Mouse (Mus musculus): Measurements from ENCODE around the gene Slc9a9.

Slc9a9 gene

DNA sequence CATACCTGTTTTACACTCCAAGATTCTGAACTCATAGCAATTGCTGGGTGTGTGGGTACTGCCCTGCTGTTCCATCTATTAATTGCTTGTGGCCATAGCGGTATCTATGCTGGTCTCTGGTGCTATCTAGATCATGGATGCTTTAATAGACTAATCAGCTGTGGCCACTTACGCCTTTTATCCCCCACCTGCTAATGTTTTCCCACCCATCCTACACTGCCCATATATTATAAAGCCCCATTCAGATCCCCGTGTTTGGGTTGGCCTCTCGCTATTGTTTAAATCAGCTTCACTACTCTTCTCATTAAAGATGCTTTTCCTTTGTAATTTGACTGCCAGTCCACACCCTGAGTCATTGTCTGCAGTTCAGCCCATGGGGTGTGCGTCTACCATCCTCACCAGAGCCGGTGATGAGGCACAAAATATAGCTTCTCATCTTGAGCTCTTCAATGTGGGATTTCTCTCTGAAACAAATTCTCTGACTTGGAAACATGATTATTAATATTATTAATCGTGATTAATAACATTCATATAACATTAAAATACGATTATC, 168.8 kb downstream of the Slc9a9 start:
- no peak for DNase-seq (ENCODE audit: low spot score)

DNA sequence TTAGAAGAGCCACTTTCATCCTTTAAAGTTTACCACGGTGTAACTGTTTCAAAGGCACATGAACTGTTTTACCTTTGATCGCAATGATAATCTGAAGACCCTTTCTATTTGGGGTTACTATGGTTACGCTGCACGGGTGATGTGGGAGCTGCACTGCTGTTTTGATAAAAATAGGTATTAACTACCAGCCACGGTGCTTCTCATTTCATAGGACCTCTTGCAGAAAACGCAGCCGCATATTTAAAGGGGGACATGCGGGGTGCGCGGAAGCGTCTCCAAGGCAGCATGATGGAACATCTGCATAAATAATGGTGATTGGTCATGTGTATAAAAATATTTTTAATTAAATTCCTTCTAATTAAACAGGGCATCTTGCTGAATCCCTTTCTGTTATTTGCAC, 169.5 kb downstream of the Slc9a9 start:
- peak; percentile 15 for DNase-seq (ENCODE audit: low spot score)

DNA sequence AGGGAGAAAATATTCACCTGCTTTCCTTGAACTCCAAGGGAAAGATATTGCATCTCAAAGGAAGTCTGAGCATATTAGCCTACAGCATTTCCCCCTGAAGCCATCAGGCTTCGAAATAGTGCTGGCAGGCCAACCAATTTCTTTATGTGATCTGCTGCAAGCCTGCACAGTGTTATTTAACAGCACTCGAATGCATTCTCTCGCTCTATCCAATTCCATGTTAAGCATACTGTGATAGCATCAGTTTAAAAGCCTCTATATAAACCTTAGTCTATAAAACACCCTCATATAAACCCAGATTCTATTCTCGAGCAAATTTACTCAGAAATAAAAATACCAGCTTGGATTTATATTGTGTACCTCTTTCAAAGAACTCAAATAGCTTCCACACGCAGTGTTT, 170.7 kb downstream of the Slc9a9 start:
- DNase-seq (ENCODE audit: low spot score): no peak

DNA sequence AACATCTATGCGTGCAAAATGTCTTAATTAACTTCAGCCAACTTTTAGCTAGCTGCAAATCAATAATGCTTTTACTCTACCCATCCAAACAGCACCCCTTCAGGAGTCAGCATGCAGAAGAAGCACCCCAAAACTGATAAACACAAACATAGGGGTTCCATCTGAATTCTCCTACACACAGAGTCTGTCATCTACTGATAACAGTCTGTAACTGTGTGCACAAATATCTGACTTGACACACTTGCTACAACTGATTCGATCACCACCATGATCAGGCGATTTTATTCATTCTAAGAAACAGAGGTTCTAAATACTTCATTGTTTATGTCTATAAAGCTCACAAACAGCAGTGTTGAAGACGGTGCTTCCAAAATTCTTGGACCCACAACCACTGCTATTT, 171.3 kb downstream of the Slc9a9 start:
- DNase-seq (ENCODE audit: low spot score): no peak

DNA sequence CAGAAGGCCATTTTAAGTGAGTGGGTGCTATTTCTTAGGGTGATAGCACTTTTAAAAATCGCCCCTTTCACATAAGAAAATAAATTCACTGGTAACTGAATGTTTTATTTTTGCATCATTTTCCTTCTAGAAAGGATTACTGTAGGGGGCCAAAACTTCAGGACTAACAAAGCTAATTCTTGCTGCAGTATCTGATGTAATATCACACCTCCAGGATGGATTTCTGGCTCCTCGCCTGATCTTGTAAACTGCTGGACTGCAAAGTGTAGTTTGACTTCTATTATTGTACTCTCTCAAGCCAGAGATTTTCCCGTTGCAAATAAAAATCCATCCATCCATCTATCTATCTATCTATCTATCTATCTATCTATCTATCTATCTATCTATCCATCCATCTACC, 174.5 kb downstream of the Slc9a9 start:
- DNase-seq (ENCODE audit: low spot score): no peak

DNA sequence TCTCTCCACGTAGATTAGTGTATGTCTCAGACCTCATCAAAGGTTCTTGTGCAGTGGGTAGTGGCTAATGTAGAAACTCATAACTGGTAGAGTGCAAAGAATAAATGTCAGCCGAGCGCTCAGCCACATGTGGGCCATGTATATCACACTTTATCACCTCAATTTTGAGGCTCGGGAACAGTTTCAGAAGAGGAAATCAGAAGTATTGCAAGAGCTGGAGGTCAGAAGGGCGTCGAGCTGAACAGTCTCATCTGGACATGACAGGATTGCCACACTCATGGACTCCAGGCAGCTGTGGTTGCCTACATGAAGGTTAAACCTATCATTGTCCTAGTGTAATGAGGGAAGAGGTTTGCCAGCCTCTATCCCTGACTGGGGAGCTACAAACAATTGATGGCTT, 177.9 kb downstream of the Slc9a9 start:
- DNase-seq (ENCODE audit: low spot score): no peak

DNA sequence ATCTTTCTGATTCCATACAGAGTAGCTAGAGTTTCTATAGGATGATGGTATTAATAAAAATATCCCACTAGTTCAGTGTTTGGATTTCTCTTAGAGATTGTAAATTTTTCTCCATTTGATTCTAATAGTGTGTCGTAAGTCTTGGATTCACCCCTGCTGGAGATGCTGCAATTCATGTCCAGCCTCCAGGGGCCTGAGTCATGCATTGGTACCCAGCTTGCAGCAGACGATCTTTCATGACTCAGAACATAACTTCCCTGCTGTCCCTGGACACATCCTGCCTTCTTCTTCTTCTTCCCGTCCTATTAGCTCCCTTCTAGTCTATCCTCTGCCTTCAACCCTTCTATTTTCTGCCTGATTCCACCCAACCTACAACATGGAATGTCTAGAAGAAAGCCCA, 181.8 kb downstream of the Slc9a9 start:
- DNase-seq (ENCODE audit: low spot score): no peak

DNA sequence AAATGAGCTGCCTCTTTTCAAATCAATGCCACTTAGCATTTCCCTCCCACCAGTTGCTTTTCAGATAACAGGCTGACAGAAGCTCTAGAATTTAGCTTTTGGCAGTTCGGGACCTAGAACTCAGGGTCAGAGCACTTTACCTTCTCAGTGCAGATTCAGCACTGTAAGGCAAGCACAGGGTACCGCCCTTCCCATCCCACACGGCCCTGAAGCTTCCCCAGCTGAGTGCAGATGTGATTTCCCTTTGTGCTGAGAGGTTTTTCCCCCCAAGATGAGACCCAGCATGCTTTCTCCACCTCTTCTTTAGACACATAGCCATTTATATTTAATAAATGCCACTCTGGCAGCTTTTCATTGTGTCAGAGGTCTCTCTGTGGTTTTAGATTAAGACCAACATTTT, 186.4 kb downstream of the Slc9a9 start:
- no peak for DNase-seq (ENCODE audit: low spot score)

DNA sequence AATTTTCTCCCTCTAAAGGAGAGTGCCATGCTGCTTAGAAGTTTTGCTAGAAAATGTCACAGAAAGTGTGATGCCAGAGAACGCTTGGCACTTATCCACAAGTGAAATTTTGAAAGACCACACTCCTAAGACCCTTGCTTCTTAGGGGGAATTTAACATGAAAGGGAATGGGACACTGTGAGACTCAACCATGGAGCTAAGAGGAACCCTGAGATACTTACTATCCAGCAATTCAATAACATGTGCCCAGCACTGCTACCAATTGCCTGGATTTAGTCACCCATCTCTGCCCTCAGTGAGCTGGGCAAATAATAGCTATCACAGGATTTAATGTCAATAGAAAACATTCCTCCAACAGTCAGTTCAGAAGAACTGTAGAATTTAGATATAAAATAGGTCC, 198.8 kb downstream of the Slc9a9 start:
- no peak for DNase-seq (ENCODE audit: low spot score)

DNA sequence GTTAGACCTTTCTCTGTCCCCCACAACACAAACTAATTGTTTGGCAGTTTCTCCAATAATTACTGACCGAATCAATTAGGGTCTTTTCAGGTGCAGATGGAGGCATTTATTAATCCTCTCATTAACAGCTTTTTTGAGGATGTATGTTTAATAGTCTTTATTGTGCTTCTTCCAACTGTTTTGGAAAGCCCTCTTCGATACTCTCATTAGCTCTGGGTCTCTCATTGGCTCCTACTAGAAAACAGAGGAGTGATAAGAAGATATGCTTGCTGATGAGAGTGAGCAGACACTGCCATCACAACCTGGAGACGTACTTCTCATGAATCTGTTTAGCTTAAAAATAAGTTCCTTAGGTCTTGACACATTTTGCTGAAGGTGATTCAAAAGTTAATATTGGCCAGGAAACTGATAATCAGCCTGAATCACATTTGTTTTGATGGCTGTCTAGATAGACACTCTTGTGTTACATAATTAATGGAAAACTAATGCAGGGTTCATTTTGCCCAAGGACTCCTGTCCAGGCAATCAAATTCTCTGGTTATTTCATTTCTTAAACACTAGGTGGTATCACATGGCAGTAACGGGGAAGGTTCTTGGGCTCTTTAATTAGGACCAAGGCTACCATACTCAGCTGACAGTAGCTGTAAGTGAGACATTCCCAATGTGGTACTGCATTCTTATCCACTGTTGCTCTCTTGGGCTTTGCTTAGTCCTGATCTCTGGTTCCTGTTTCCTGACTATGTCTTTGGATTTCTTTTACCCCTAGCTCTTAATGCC, 199.5 kb downstream of the Slc9a9 start:
- no peak for DNase-seq (ENCODE audit: low spot score)

DNA sequence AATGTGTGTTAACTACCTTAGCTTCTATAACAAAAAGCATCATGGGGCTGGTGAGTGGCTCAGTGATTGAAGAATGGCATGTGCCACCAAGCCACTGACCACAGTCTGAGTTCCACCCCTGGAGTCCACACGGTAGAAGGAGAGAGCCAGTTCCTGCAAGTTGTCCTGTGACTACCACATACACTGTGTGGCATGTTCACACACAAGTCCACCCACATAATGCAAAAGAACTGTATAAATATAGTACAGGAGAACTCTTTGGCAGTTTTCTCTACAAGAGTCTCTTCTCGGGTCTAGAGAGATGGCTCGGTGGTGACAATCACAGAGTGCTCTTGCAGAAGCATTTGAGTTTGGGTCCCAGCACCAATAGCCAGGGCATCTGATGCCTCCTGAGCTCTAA, 212.8 kb downstream of the Slc9a9 start:
- DNase-seq (ENCODE audit: low spot score): no peak

DNA sequence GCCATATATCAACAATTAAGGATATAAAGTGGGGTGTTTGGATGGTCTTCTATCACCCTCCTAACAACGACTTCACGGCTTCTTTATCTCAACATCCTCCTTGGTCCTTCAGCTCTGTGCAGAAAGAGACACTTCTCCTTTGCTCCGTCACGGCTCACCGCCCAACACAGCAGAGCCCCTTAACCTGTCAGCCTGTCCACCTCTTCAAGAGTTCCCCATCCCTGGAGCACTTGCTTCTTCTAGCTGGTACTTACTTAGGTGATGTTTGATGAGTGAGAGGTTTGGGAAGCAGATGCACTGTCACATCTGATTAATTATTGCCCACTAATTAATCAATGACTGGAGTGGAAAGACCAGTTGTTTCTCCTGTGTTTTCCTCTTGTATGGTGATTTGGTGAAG, 213.7 kb downstream of the Slc9a9 start:
- no peak for DNase-seq (ENCODE audit: low spot score)

DNA sequence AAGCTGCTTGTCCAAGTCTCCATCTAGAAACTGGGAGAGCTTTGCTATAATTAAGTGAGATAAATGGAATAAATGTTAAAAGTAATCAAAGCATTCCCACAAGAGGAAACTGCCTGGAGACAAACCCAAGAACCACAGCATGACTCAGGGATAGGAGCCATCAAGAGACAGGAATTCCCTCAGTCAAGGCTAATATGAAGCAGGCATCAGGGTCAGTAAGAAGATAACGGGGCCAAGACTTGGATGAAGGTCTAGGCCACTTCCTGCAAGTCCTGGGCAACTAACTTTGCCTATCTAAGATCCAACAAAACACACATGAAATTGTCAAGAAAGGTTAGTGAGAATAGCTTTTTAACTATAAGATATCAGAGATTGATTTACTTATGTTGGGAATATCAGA, 215.4 kb downstream of the Slc9a9 start:
- no peak for DNase-seq (ENCODE audit: low spot score)

DNA sequence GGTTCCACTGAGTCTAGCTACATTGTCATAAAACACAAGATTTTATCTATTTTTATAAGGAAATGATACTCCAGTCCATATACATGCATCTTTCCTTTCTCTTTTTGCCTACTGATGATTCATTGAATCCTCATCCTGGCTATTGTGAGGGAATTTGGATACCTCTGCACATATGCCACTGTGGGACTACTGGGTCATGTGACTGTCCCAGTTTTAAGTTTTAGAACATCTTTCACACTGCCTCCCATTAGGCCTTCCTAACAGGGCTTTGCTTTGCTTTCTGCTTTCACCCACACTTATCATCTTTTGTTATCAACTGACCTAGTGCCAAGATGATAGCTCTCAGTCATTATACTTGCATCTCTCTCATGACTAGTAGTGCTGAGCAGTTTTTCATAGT, 219.9 kb downstream of the Slc9a9 start:
- DNase-seq (ENCODE audit: low spot score): no peak

DNA sequence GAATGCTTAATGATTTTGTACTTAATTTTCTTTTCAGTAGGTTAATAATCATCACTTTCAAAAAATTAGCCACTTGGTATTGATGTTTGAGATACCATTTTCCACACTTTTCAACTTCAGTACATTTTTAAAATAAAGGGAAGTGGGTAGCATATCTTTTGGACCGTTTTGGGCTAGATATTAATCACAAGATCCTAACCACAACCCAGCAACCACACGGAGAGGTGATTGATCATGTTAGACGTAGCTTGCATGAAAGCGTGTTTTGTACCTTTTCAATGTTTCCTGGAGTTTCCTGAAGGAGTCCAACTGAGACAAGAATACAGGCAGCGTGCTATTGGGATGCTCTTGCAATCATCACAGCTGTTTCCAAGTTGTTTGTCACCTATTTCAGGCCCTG, 226.2 kb downstream of the Slc9a9 start:
- no peak for DNase-seq (ENCODE audit: low spot score)

DNA sequence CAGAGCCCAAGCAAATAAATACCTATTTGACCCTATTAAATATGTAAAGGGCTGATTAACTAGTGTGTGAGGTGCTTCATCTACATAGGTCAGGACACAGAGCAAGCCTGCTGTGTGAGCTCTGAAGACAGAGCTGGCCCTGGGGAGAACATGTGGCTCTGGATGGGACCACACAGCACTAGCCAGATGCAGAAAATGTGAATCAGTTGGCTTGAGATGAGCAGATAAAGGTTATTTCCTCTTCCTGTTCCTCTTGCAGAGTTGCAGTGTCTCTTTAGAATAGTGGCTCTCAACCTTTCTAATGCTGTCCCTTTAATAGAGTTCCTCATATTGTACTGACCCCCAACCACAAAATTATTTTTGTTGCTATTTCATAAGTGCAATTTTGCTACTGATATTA, 234.5 kb downstream of the Slc9a9 start:
- DNase-seq (ENCODE audit: low spot score): no peak

DNA sequence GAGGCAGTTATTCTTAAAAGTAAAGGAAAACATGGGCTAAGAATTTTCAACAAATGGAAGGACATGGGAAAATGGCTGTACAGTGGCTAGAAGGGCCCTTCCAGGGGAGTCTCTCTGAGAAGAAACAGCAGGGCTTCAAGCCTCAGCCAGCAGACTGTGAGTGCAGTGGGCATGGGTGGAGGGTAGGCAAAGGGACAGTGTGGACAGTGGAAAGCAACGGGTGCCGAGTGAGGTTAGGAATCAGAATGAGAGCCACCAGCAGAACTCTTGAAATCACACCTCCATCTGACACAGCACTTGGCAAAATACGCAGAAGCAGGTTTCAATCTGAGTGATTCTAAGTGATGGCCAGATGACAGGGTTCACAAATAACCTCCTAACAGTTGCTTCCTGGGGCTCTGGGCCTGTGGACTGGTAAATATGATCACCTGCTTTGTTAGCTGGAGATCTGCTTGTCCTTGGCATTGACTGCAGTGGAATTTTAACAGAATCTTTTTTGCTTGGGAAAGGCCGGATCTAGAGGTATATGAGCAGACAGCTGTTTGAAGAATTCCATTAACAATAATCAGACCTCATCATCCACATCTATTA, 237.4 kb downstream of the Slc9a9 start:
- no peak for DNase-seq (ENCODE audit: low spot score)

DNA sequence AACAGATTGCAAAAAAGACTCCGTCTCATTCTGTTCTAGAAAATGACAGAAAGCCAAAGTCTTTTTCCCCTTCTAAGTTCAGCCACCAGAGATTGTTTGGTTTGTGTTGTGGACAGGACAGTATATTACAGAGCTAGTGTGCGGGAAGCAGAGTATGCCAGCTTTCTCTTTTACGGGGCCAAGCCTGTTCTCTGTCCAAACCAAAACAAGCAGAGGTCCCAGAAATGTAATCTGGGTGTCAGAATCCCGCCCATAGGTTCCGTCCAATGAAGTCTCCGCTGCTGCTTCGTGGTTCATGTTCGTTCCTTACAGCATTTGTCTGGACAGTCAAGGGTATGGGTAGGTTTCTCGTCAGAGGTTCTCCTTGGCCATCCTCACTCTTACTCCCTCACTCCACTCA, 242.4 kb downstream of the Slc9a9 start:
- no peak for DNase-seq (ENCODE audit: low spot score)

DNA sequence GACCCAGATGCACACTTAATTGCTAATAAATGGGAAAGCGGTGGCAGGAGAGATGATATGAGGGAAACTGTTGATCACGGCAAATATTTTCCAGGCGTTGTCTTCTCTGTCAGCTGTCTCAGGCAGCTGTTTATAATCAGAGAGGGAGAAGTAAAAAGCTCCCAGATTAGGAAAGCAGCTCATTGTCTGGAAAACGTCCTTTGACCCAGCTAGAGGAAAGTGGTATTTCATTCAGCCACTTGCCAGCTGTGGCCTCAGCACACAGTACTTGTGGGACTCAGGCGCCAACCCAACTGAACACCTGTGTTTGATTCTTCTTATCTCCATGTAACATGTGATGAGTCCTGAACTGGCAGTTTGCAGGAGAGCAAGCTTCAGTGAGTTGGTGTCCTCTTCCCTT, 252.4 kb downstream of the Slc9a9 start:
- no peak for DNase-seq (ENCODE audit: low spot score)

DNA sequence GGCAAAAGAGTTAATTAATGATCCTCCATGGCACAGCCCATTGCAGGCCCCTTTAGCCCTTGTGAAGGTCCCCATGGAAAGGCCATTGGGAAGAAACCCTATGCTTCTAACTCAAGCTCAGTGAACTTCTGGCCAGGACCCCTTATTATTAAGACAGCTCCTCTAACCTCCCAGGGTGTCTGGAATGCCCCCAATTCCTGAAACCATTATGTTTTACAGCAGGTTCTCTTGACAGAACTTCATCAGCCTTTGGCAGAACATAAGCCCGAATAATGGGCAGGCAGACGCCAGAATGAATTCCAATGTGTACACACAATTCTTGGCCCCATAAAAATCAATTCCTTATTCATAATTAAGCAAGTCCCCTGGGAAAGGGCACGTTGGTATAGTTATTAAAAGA, 256.1 kb downstream of the Slc9a9 start:
- no peak for DNase-seq (ENCODE audit: low spot score)

DNA sequence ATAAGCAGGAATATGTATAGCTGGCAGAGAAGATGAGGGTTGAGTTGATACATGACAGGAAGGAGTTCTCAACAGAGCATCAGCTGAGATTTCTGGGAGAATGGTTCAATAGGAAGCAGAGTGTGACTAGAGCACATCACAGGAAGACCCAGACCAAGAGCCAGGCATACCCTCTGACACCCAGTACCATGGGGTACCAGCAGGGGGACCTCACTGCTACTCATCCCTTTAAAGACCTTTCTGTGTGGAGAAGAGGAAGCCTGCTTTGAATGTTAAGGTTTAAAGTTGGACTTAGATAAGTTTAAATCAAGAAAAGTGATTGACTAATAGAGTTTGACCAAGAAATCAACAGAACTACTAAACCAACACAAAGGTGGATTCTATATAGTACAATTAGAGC, 257.4 kb downstream of the Slc9a9 start:
- no peak for DNase-seq (ENCODE audit: low spot score)

DNA sequence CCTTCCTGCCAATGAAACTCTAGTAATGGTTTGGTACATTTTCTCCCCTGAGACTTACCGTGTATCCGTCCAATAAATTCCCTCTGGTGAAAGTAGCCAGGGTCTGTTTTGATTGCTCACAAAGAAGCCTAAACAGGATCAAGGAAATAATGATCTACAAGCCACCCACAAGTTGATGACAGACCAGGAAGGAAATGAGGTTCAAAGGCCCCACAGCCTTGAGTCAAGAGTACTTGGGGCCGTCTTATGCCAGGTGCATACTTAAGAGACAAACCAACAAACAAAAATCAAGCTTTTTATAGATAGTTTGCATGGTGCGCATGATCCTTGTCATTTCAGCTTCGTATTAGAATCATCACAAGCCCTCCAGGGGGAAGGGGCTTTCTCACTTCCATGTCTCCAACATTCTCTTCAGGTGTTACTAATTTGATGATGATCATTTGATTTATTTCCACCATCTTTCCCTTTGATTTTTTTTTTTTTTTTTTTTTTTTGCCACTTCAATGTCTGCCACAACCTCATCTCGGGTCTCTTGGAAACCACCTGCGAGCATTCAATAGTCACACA, 275.9 kb downstream of the Slc9a9 start:
- DNase-seq (ENCODE audit: low spot score): no peak

DNA sequence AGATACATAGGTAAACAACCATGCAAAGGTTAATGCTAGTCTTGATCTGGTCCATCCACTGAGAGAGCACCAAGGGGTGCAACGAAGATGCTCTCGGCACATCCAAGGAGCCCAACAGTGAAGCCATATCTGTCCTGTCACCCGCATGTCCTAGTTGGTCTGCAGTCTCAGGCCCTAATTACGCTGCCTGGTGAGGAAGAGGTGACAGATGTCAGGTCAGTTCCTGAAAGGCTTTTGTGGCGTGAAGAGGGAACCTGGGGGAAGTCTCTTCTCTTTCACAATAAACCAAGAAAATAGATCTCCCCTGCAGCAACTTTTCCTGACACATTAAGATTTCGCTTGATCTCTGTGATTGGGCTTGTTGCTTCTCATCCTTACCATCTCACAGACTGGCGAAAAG, 277.5 kb downstream of the Slc9a9 start:
- no peak for DNase-seq (ENCODE audit: low spot score)

DNA sequence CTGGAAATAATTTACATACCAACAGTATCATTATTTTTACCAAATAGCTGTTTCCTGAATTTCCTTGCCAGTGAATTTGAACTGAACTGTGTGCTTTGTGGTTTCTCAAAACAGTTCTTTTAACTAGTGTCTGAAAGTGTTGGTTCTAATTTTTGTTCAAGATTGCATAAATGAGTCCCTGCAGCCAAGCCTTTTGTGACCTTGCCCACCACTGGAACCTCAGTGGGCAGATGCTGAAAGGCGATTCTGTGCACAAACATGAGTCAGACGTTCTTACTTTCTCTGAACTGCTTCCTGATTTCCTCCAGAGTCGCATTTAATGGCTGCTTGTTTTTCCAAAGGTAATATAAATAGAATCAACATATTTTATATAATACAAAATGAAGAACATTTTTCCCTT, 281.0 kb downstream of the Slc9a9 start:
- DNase-seq (ENCODE audit: low spot score): no peak

All from layer of hippocampus, adult 9-10 months (tissue).